Mouse (Mus musculus): ENCODE data around the gene Kansl3.

The Kansl3 gene

DNA sequence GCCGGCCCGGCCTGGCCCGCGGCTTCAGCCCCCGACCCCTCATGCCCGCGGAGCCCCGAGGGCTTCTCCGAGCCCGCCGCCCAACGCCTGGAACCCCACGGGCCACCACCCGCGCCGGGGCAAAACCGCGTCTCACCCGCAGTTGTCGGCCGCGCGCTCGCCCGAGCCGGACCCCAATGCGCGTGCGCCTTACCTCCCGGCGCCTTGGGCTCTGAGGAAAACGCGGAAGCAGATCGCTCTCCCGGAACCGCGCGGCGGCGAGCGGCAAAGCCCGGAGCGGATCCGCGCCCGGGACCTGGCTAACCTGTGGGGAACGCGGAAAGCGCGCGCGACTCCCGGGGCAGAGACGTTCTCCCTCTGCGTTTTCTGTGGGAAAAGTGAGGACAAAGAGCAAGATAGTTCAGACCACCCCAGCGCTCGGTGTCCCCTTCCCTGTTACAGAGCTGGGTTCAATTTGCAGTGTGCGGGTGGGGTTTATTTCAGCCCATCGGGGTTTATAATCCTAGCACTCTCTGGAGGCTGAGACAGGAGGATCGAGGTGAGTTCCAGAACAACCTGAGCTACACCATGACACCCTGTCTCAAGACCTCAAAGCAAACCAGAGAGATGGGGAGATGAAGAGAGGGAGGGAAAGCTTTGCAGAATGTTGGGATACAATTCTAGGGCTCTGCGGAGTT is at the start of gene Kansl3:
TSS of gene Kansl3 (minus strand) at position 213 of the 677 bp plus-strand sequence.
- DNase-seq (ENCODE audit: low spot score in 2 of 2), result peak; percentile 82 to 88

DNA sequence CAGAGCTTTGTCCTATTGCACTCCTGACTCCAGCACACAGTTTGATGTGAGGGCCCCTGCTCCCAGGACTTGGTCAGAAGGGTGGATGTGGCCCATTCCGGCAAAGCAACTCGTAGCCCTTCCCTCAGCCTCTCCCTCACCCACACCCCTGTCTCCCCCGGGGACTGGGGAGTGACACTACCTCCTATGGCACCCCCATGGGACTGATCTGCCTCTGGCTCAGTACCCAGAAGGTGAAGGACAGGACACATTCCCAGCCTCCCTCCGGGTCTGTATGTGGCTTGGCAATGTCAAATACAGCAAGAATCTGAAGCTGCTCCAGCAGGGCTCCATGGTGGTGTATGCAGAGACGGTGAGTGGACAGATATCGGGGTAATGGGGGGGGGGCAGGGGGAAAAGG is 35.5 kb upstream of the Kansl3 start:
- DNase-seq (ENCODE audit: low spot score in 2 of 2), result no peak

DNA sequence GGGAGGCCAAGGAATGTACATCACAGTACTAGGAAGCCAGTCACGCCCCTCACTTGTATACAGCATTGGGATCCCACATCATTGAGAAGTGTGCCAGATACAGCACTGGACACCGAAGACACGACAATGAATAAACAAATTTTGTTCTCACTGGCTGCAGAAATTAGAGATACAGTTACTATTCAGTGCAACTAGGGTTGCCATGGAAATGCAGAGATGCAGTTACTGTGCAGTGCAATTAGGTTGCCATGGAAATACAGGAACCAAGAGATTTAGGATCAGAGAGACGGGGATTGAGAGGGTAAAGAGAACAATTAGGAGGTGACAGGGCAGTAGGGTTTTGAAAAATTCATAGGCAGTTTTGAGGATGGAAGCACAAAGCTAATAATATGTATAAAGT is 32.5 kb upstream of the Kansl3 start:
- DNase-seq (ENCODE audit: low spot score in 2 of 2), result no peak

DNA sequence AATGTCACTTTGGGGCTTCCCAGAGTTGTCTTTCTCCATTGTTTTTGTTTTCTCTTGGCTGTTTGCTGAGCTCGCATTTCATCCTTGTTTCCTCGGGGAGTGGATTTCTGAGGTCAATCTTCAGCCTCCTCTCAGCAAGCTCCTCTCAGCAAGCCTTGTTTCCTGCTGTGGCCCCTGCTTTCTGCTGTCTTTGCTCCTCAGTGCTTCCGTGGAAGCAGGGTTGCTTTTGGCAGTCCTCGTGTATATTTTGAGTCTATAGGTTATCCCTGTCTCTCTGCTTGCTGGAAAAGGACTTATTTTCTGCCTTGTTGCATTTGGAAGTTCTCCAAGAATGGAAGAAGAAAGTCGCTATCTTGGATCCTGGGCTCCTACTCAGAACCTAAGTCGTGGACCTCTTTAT is 28.1 kb upstream of the Kansl3 start:
- no peak for DNase-seq (ENCODE audit: low spot score in 2 of 2)

DNA sequence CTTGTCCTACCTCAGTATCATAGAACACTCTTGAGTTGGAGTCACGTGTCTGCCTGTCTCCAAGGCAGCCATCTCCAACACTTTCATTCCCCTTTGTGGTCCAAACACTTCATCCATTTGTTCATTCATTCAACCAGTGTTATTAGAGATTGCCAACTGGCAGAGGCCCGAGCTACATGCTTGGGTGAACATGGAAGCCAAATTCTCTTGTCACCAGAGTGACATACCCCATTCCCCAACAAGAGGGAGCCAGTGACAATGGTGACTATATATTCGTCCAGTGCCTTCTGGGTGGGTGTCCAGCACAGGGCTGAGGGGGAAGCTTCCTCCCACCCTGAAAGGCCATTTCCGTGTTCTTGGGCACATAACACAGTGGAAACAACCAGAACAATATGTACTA is 10.6 kb upstream of the Kansl3 start:
- DNase-seq (ENCODE audit: low spot score in 2 of 2), result no peak

DNA sequence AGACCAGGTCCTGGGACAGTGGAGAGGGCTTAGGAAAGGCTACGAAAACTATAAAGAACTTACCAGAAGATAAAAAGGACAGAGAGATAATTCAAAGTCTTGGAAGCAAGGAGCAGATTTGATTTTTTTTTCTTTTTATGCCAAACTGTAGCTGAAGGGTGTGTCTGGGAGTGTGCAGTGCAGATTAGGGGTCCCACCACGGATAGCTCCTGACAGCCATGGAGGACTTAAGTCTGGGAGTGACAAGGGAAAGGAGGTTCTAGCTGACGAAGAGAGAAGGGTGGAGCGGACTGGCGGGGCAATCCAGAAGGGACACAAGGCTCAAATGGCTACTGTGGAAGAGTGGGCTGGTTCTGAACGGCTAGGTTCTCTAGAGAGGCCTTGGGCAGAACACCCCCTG is 9.9 kb upstream of the Kansl3 start:
- no peak for DNase-seq (ENCODE audit: low spot score in 2 of 2)

DNA sequence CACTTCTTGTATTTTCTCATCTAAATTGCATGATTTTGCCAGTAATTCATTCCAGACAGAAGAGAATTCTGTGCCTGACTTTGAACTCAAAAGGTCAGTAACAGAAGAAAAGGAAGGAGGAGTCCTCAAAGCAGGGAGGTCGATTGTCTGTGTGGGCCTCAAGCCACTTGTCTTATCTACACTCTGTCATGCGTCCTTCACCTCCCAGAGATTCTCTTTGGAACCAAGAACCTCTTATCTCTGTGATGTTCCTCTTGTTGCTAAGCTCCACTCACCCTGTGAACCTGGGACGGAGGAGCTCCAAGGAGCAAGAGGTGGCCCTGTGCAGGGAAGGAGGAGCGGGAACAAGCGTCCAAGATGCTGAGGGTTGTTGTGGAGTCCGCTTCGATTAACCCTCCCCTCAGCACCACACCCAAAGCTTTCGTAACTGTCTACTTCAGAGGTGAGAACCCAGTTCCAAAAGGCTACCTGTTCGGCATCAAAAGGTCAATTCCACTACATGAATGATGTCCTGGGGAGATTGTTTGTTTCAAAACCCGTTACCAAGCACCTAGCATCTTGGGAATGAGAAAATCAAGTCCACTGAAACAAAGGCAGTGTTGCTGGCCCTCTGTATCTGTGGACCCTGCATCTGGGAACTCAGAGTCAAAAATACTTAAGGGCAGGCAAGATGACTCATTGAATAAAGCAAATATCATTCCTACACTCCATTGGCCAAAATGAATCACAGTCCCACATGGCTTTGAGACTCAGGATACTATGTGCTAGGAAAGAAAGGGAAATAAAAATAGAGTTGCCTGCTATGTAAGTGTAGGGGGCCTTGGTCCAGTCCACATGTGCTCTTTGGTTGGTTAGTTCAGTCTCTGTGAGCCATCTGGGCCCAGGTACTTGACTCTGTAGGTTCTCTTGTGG is 3.2 kb upstream of the Kansl3 start, which contains the start of gene Fer1l5:
TSS of gene Fer1l5 (plus strand) at position 358 of the 912 bp plus-strand sequence.
- no peak for DNase-seq (ENCODE audit: low spot score in 2 of 2)

DNA sequence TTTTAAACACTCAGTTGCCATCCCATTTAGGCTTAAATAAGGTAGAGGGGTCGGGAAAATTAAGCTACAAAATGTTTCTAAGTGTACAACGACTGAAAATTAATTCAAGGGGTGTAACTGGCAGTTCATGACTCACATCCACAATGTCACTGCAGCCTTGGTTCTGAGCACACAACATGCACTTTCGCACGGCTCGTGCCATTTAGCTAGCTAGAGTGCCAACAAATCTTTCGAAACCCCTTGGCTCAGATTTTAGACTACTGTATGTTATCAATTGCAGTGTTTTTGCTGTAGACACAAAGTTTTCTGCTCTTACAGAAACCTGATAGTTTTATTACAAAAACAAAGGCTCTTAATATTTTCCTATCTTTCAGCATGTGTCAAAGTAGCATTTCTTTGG is 1.9 kb upstream of the Kansl3 start:
- no peak for DNase-seq (ENCODE audit: low spot score in 2 of 2)

DNA sequence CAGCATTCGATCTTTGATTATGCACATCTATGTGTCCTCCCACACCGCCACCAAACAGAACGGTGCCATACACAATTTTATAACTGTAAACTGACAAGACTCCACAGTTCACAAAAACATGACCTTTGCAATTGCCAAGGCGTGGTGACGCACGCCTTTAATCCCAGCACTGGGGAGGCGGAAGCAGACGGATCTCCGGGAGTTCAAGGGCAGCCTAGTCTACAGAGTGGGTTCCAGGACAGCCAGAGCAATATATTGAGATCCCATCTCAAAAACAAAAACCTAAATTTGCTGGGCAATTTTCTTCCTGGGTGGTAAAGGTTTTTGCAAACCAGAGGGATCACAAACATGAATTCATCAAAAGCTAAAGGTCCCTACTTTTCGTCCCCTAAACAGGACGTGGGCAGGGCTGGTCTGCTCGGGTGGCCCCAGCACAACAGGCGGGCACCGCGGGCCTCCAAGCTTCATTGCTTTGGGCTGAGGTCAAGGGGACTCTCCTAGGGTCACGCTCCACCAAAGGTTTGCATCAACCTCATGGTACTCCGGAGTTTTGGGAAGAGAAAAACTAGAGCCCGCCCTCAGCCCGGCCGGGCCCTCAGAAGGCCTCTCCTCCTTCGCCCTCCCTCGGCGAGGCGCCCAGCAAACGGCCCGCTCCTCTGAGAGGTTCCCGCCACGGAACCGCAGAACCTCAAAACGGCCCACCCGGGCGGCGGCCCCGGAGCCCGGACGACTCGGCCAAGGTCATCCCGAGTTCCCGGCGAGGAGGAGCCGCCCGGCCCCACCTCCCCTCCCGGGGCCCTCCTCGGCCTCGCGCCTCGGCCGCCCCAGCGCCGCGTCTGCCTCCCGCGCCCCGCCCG is 641 bp downstream of the Kansl3 start:
- peak in 1 of 2 experiments; percentile 3 for DNase-seq (ENCODE audit: low spot score in 2 of 2)

DNA sequence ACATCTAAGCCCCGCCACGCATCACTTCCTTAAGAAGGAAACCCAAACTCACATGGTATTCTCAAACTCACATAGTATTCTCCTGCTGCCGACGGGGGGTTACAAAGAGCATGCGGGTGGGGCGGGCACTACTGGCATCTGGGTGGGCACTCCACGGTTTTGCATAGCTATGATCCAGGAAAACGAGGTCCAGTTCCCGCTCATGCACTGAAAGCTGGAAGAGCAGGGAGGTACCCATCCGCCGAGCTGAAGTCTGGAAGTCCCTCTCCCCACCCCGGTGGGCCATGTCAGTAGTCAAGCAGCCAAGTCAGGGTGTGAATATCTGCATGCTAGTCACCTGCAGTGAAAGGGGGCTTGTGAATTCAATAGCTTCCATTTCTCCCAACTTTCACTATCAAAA is 1.3 kb downstream of the Kansl3 start:
- no peak for DNase-seq (ENCODE audit: low spot score in 2 of 2)

DNA sequence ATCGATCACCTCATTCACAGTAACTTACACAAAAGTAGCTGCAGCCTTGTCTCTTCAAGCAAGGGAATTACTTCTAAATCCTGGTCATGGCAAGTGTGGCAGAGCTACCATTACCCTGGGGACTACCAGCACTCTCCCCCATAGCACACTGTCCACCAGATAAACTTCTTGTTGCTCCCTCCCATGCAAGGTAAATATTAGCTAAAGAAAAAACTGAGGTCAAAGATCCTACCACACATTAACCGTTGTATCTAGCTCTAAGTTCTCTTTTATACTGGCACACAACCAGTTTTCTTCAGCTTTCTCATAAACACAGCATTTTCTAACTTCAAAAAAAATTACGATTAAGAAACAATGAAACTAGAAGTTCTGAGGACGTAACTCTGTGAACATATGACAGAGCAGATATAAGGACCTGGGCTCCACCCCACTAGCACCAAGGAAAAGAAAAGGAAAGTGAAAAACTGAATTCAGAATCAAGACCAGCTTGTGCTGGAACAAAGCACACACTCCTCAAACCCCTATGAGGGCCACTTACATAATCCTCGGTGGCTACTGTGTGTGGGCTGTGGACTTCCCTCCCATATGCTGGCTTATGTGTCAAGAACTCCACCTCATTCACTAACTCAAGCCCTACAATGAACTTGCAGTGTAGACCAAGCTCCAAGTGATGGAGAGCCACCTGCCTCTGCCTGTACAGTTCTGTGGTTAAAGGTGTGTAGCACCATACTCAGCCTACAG is 11.9 kb downstream of the Kansl3 start:
- no peak for DNase-seq (ENCODE audit: low spot score in 2 of 2)

DNA sequence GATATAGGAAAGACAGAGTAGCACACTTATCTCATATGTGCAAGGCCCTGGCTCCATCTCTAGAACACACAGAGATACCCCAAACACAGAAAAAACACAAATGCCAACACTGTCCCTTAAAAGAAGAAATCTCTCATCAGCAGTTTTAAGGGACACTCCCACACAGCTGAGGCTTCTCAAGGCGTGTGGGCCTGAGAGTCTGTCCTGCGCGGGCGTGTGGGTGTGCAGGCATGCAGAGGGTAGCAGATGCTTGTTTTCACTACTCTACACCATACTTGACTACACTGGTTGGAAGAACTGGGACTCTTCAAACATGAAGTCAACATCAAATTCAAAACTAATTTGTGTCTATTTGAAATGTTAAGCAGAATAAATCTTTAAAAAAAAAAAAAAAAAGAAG is 16.6 kb downstream of the Kansl3 start:
- no peak for DNase-seq (ENCODE audit: low spot score in 2 of 2)

DNA sequence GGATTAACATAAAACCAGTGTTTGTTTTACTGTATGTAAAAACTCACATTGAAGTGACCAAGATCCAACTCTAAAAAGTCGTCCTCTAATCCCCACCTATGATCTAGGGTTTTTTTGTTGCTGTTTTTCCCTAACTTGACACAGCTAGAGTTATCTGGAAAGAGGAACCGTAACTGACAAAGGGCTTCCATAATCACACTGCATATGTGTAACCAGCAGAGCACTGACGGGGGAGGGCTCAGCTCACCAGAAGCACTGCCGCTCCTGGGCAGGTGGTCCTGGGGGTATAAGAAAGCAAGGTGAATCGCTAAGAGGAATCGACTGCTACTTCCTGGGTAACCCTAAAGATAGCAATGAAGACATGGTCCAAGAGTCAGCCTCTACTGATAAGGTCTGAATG is 26.4 kb downstream of the Kansl3 start:
- no peak for DNase-seq (ENCODE audit: low spot score in 2 of 2)

DNA sequence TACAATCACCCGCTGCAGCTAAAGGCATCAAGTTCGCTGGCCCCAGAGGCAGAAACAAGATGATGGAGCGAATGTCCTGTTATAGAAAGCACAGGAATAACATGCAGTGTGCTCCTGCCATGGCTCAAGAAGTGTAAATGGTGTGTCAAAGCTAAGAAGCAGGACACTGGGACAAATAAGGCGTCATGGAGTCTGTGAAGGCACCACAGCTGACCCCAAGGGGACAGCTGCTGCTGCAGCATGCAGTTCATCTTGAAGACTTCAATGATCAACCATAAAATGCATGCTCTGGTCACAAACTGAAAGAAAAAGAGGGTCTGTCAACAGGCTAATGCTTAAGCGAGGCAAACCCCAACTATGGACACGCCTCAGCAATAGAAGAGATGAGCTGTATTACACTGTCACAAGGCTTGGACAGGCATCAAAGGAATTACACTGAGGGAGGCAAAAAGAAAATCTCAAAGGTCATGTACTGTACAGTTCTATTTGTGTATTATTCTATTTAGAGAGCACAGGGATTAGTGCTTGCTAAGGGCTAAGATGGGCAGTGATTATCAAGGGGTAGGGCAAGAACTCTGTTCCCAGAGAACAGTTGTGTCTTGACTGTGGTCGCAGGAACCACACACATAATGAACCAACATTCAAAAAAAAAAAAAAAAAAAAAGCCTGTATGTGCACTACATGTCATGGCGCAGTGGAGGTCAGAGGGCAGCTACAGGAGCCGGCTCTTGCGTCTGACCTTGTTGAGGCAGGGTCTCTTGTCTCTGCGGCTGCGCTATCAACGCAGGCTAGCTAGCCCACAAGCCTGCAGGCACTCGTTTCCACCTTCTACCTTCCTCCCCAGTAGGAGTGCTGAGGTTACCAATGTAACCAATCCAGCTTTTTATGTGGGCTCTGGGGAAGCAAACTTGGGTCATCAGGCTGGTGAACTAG is 35.8 kb downstream of the Kansl3 start:
- no peak for DNase-seq (ENCODE audit: low spot score in 2 of 2)

DNA sequence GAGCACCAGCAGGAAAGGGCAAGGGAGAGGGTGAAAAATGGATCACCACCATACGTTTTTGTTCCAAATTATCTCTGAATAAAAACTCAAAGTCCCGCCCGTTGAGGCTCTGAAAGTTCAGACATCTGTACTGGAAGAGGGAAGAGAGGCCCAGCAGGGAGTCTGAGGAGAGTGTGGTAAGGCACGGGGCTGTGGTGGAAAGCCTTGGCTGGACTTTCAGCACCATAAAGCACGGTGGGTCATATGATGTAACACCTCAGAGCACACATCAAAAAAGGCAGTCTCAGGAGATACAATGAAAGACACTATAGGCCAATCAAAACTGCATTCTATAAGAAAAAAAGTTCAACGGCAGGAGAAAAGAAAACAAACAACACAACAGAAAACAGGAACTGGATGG is 37.2 kb downstream of the Kansl3 start:
- no peak for DNase-seq (ENCODE audit: low spot score in 2 of 2)

DNA sequence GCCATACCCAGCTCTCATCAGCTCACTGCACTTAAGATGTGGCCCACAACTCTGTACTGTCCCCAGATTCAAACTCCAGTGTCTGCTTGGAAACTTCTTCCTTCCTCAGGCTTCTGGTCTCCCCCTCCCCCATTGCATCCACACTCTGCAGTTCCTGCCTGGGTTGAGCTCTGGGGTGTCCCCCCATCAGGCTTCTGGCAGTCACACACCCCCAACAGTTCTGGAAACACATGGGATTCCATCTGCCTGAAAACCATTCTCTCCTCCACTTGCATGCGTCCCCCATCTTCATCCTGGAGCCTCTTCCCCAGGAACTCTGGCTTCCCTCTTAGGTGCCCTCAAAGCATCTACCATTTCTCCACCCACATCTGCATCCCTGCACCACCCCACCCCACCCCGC is 42.2 kb downstream of the Kansl3 start:
- DNase-seq (ENCODE audit: low spot score in 2 of 2), result no peak

DNA sequence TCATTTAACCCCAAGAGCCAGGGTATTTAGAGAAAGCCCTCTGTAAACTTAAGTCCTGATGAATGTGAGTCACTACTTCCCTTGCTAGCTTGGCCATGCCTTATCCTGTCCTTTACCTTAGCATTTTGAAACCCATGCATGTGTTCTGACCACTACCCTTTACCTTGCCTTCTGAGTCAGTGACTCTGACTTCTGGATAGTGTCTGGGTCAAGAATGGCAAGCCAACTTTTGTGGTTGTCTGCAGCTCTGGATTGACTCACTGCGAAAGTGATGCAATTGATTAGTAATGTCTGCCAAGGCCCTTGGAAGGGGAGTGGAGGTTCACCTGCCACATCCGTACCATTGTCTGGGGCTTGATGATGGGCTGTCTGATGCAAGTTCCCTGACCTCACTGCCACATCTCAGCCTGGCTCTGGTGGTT is 43.1 kb downstream of the Kansl3 start:
- DNase-seq (ENCODE audit: low spot score in 2 of 2), result no peak

DNA sequence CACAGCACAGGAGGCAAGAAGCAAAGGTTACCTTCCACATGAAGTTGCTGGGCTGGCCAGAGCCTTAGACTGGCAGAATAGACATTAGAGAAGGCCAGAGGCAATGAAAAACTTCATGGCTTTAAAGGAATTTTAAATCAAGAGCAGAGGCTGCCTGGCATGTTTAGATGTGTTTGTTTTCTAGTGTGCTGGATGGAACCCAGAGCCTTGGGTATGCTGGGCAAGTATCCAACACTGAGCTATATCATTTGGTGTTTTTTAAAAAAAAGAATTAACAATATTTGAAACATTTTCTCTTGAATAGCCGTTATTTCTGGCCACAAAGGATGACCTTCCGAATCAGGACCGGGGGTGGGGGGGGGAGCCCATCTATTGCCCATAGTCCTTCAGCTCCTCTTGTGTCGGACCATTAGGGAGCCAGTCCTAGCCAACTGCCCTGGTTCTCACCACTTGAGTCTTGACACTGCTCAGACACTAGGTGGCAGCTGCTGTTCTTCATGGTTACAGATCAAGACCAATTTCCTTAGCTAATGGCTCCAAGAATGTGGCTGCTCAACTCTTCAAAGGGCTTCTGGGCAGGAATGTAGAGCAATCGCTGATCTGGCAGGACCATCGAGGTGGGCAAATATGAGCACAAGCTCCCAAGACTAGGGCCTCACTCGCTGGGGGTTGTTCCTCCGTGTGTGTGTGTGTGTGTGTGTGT is 45.1 kb downstream of the Kansl3 start:
- DNase-seq (ENCODE audit: low spot score in 2 of 2), result peak in 1 of 2 experiments; percentile 39

DNA sequence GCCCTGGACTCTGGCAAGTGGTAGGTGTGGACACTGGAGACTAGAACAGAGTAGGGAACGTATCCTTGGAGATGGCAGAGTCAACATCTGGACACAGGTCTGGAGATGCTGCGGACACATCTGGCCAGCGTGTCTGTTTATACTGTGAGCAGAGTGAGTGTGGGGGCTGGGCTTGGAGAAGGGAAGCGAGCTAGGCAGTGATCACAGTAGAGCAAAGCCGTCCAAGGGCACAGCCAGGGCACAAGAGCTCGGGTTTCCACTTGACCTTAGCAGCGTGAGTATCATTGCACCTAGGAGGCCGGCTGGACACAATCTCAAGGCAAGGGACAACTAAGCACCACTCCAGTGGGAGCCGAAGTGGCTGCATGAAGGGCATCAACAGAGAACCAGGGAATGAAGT is 45.9 kb downstream of the Kansl3 start:
- DNase-seq (ENCODE audit: low spot score in 2 of 2), result no peak
